In genomic region chr17:88467696-88468095, GRCm38 (mm10) we compare ENCODE assay signal across 22 mouse cellular contexts. TPM values are rescaled to one million over a fixed set of nuclear protein-coding genes. Genes with fewer than 3 reads are reported as not detected.
DNase-seq lines count a peak whose midpoint lies in the region; ATAC-seq lines count a peak whose summit lies in the region.
"Had no signal": no experiment of that assay in that cellular context is flagged by ENCODE, and none has a peak within 500 bp of the region (broad histone marks: within the 10 kb centered on the region; RNA-seq: fewer than 3 reads in every experiment).

No protein-coding gene starts in this region.

- peak overlapping the region; percentile 87 for H3K27ac ChIP-seq in liver, embryonic 13.5 days
- H3K27ac ChIP-seq in liver, embryonic 11.5 days (ENCODE audit: low read depth, low read length), result no peak overlapping the region
- H3K27ac ChIP-seq: embryonic facial prominence, embryonic 12.5 days; embryonic facial prominence, embryonic 15.5 days; gastrocnemius, adult 2 months; hindbrain, embryonic 12.5 days; hindbrain, embryonic 15.5 days had no signal

- ATAC-seq in liver, embryonic 13.5 days (ENCODE audit: low read depth), result no peak
- no peak for ATAC-seq in liver, embryonic 11.5 days (replicated peaks; ENCODE audit: low FRiP score)
- ATAC-seq in activated CD4-positive, CD25-positive, alpha-beta regulatory T cell, adult 4 months, result no peak
- ATAC-seq: forebrain, embryonic 14.5 days; forebrain, postnatal 0 days had no signal

- H3K4me2 ChIP-seq in liver, embryonic 13.5 days, result no peak overlapping the region
- no peak overlapping the region for H3K4me2 ChIP-seq in liver, embryonic 11.5 days
- H3K4me2 ChIP-seq: embryonic facial prominence, embryonic 12.5 days; embryonic facial prominence, embryonic 15.5 days; heart, embryonic 11.5 days; hindbrain, embryonic 12.5 days; hindbrain, embryonic 15.5 days had no signal

- no peaks in the 10 kb centered on the region for H3K27me3 ChIP-seq in liver, embryonic 13.5 days
- no peaks in the 10 kb centered on the region for H3K27me3 ChIP-seq in liver, embryonic 11.5 days (replicated peaks; ENCODE audit: control insufficient read depth, insufficient read depth, low read length)
- H3K27me3 ChIP-seq: embryonic facial prominence, embryonic 12.5 days; embryonic facial prominence, embryonic 15.5 days; hindbrain, embryonic 12.5 days; hindbrain, embryonic 15.5 days had no signal

- no peaks in the 10 kb centered on the region for H3K9me3 ChIP-seq in liver, embryonic 13.5 days (replicated peaks)
- H3K9me3 ChIP-seq in liver, embryonic 11.5 days (ENCODE audit: control insufficient read depth, low read length), result no peaks in the 10 kb centered on the region
- H3K9me3 ChIP-seq: embryonic facial prominence, embryonic 12.5 days; embryonic facial prominence, embryonic 15.5 days; hindbrain, embryonic 12.5 days had no signal

- WGBS in liver, embryonic 13.5 days (ENCODE audit: insufficient replicate concordance), result 80% methylated on average over 6 of the region's 6 CpGs
- 93% methylated on average over 6 of the region's 6 CpGs for WGBS in liver, embryonic 11.5 days

- H3K4me3 ChIP-seq in liver, embryonic 13.5 days (replicated peaks), result no peak overlapping the region
- no peak overlapping the region for H3K4me3 ChIP-seq in liver, embryonic 11.5 days (ENCODE audit: low read depth, low read length)
- H3K4me3 ChIP-seq: embryonic facial prominence, embryonic 12.5 days; embryonic facial prominence, embryonic 15.5 days; gastrocnemius, adult 2 months; hindbrain, embryonic 12.5 days; hindbrain, embryonic 15.5 days had no signal

- peaks cover 48% of the 10 kb centered on the region for H3K4me1 ChIP-seq in liver, embryonic 13.5 days (replicated peaks)
- peaks cover 16% of the 10 kb centered on the region for H3K4me1 ChIP-seq in liver, embryonic 11.5 days (replicated peaks; ENCODE audit: control insufficient read depth, insufficient read depth, low read length)
- H3K4me1 ChIP-seq: embryonic facial prominence, embryonic 12.5 days; embryonic facial prominence, embryonic 15.5 days; hindbrain, embryonic 12.5 days; hindbrain, embryonic 15.5 days had no signal

- peak; percentile 50 for DNase-seq in heart, adult 11 months
- DNase-seq in heart, adult 18-20 months, result no peak
- DNase-seq in liver, embryonic 13.5 days, result no peak
- DNase-seq in liver, embryonic 11.5 days (ENCODE audit: low spot score), result no peak
- peak; percentile 64 for DNase-seq in retina, adult 2 months (ENCODE audit: low read depth, low spot score)
- no peak for DNase-seq in retina, postnatal 1 day
- no peak for DNase-seq in testis, postnatal 14 days (ENCODE audit: low spot score)
- DNase-seq: adrenal gland, postnatal 10 days; adrenal gland, postnatal 36 days; cerebellum, adult 18-20 months; cerebellum, adult 9-10 months; cerebellum, postnatal 14 days; forebrain, postnatal 0 days; gastrocnemius, adult 2 months; gastrocnemius, postnatal 14 days had no signal

- H3K36me3 ChIP-seq in liver, embryonic 13.5 days, result peaks cover 54% of the 10 kb centered on the region
- H3K36me3 ChIP-seq in liver, embryonic 11.5 days (ENCODE audit: control insufficient read depth, insufficient read depth, low read length), result peaks cover 16% of the 10 kb centered on the region

- no peak overlapping the region for H3K9ac ChIP-seq in liver, embryonic 13.5 days
- no peak overlapping the region for H3K9ac ChIP-seq in liver, embryonic 11.5 days (ENCODE audit: low read depth, low read length)
- H3K9ac ChIP-seq: embryonic facial prominence, embryonic 12.5 days; embryonic facial prominence, embryonic 15.5 days; forebrain, postnatal 0 days; hindbrain, embryonic 12.5 days; hindbrain, embryonic 15.5 days had no signal

RNA-seq across cellular contexts. Expression of gene Foxn2, which starts 27.2 kb away (rescaled TPM):
- total RNA-seq in heart, adult 18-20 months (2021), result 1 to 10 TPM; 7.4 to 7.9 TPM
- polyA plus RNA-seq in liver, embryonic 13.5 days (2015; fragmentation: Nextera tagmentation; extraction: Ambion mirVana), result 12.0 and 15.4 TPM in 2 replicates
- polyA plus RNA-seq in liver, embryonic 11.5 days (2014; fragmentation: Nextera tagmentation; extraction: Ambion mirVana), result 15.0 and 15.3 TPM in 2 replicates
- polyA plus RNA-seq in activated CD4-positive, CD25-positive, alpha-beta regulatory T cell, adult 4 months (2017; shearing (Covaris generic)), result 10 to 100 TPM; 34.0 to 36.1 TPM

Comparison
In these comparisons a context has a peak if more than half of its experiments do, and no peak if none do; other contexts are left out.
1. DNase-seq: peak in heart, adult 11 months (single experiment) and retina, adult 2 months (single experiment); none in heart, adult 18-20 months (0 of 2), liver, embryonic 13.5 days (single experiment), liver, embryonic 11.5 days (single experiment), retina, postnatal 1 day (single experiment) and testis, postnatal 14 days (single experiment).